ENCODE assay signal across 7 mouse cellular contexts in the genomic region with DNA sequence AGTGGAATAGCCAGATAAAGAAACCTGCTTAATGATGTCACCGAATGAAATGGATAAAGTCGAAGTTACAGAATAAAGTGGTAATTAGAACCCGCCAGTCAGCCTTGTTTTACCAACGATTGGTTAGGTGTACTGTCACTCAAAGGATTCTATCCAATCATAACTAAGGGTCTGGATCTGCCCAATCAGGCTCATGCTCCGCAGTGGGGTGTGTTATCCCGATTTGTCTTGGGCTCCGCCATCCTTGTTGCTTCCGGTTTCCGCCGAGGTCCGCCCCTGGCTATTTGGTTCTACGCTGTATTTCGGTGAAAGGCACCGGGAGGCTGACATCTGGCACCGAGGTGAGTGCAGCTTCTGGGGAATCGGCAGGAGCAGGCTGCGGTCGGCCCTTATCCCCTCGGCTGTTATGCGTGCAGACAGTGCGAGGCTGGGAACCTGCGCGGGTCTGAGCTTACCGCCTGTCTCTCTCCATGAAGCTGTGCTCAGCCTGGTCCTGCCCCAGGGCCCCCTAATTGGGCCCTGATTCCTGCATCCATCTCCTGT. TPM values are rescaled to one million over a fixed set of nuclear protein-coding genes. Genes with fewer than 3 reads are reported as not detected.
DNase-seq lines count a peak whose midpoint lies in the region; ATAC-seq lines count a peak whose summit lies in the region.

A gene (plus strand): TSS at position 240 of the 543 bp plus-strand sequence.

- intact Hi-C loops in left cerebral cortex, postnatal 36 days (cut with DNase I) = no loop called here

- ATAC-seq in intestine, embryonic 16.5 days = peak; percentile 100
- peak; percentile 100 for ATAC-seq in midbrain, embryonic 11.5 days (ENCODE audit: low FRiP score)

- H3K9ac ChIP-seq in intestine, embryonic 16.5 days (ENCODE audit: low read depth, low read length) = peak within 1 kb of the TSS; percentile 80
- peak within 1 kb of the TSS; percentile 69 for H3K9ac ChIP-seq in midbrain, embryonic 11.5 days (ENCODE audit: low read length)

- DNase-seq in adrenal gland, adult 8-10 months = peak; percentile 85
- DNase-seq in embryo, embryonic 9.5 days (ENCODE audit: extremely low spot score) = peak; percentile 98
- DNase-seq in gastrocnemius, postnatal 4 days (ENCODE audit: low spot score in 2 of 2) = peak; percentile 46 to 77
- peak; percentile 84 to 88 for DNase-seq in left cerebral cortex, postnatal 36 days (ENCODE audit: low spot score in 2 of 2)
- peak; percentile 99 for DNase-seq in midbrain, embryonic 11.5 days (ENCODE audit: low spot score, missing footprints)
- DNase-seq in skeletal muscle tissue, adult 2 months (ENCODE audit: low read depth, low spot score) = peak; percentile 96

- peaks cover 6% of the 10 kb centered on the region for H3K4me1 ChIP-seq in intestine, embryonic 16.5 days (ENCODE audit: control insufficient read depth, insufficient read depth, low read length)
- peaks cover 6% of the 10 kb centered on the region for H3K4me1 ChIP-seq in midbrain, embryonic 11.5 days (ENCODE audit: control insufficient read depth, insufficient read depth, low read length)

- WGBS in intestine, embryonic 16.5 days = 0% methylated on average over 24 of the region's 24 CpGs
- under 1% methylated on average over 24 of the region's 24 CpGs for WGBS in midbrain, embryonic 11.5 days

- H3K9me3 ChIP-seq in intestine, embryonic 16.5 days (ENCODE audit: control insufficient read depth, low read length) = no peaks in the 10 kb centered on the region
- no peaks in the 10 kb centered on the region for H3K9me3 ChIP-seq in midbrain, embryonic 11.5 days (ENCODE audit: control insufficient read depth, low read length)

- peak within 1 kb of the TSS; percentile 68 for H3K4me2 ChIP-seq in intestine, embryonic 16.5 days (ENCODE audit: low read depth, low read length)
- peak within 1 kb of the TSS; percentile 85 for H3K4me2 ChIP-seq in midbrain, embryonic 11.5 days

- H3K4me3 ChIP-seq in intestine, embryonic 16.5 days (ENCODE audit: low read length) = peak within 1 kb of the TSS; percentile 80
- peak within 1 kb of the TSS; percentile 49 for H3K4me3 ChIP-seq in midbrain, embryonic 11.5 days (ENCODE audit: low read depth, low read length)

- H3K27me3 ChIP-seq in intestine, embryonic 16.5 days (replicated peaks; ENCODE audit: control insufficient read depth, insufficient read depth, low read length) = no peaks in the 10 kb centered on the region
- H3K27me3 ChIP-seq in midbrain, embryonic 11.5 days (ENCODE audit: control insufficient read depth, insufficient read depth, low read length) = no peaks in the 10 kb centered on the region

- H3K36me3 ChIP-seq in intestine, embryonic 16.5 days (ENCODE audit: control insufficient read depth, insufficient read depth, low read length) = peaks cover 5% of the 10 kb centered on the region; the same call in 1 of the 2 replicates
- 0 out of 2 replicates have a peak, but pooled peaks cover 8% of the 10 kb centered on the region for H3K36me3 ChIP-seq in midbrain, embryonic 11.5 days (ENCODE audit: control insufficient read depth, insufficient read depth, low read length)

- H3K27ac ChIP-seq in intestine, embryonic 16.5 days (ENCODE audit: low read length) = 0 out of 2 replicates have a peak within 1 kb of the TSS, but pooled peaks have one; percentile 14
- H3K27ac ChIP-seq in midbrain, embryonic 11.5 days (ENCODE audit: low read depth, low read length) = no peak within 1 kb of the TSS

RNA-seq across cellular contexts. Expression of the gene that starts here (rescaled TPM):
- 10 to 100 TPM in 2 of 4 experiments, 1 to 10 TPM in 2; 4.4 to 15.0 (median 10.3) TPM for total RNA-seq in adrenal gland, adult 8-10 months (2022)
- total RNA-seq in gastrocnemius, postnatal 4 days (2021) = 1 to 10 TPM; 3.7 to 4.5 TPM
- 5.2 and 5.6 TPM in 2 replicates for polyA plus RNA-seq in intestine, embryonic 16.5 days (2015; fragmentation: Nextera tagmentation; extraction: Ambion mirVana)
- 10 to 100 TPM; 17.0 to 24.1 TPM for total RNA-seq in left cerebral cortex, postnatal 36 days (2021)
- 15.6 and 16.9 TPM in 2 replicates for polyA plus RNA-seq in midbrain, embryonic 11.5 days (2014; fragmentation: Nextera tagmentation; extraction: Ambion mirVana)
